Mouse (Mus musculus): ENCODE measurements around the gene Gm49322.
A peak's percentile ranks its signal among the peaks of the same experiment; 100 is the strongest.

Gene Gm49322

GRCm38 (mm10) chr10:80655406-80656129, 49.7 kb downstream of the Gm49322 start:
- DNase-seq (ENCODE audit: low read depth): no peak

- peak; percentile 92 for DNase-seq (ENCODE audit: low read depth)
Observed at GRCm38 (mm10) chr10:80656130-80656862, 50.5 kb downstream of the Gm49322 start.

GRCm38 (mm10) chr10:80656863-80657623, 51.2 kb downstream of the Gm49322 start, which contains the start of gene Btbd2:
TSS of gene Btbd2 (minus strand) at chr10:80657071.
- DNase-seq (ENCODE audit: low read depth): peak; percentile 48

GRCm38 (mm10) chr10:80658194-80658840, 52.5 kb downstream of the Gm49322 start:
- no peak for DNase-seq (ENCODE audit: low read depth)

- DNase-seq (ENCODE audit: low read depth): peak; percentile 51
Observed at GRCm38 (mm10) chr10:80658841-80659202, 53.0 kb downstream of the Gm49322 start.

GRCm38 (mm10) chr10:80659213-80659612, 53.4 kb downstream of the Gm49322 start:
- peak; percentile 74 for DNase-seq (ENCODE audit: low read depth)

- peak; percentile 74 for DNase-seq (ENCODE audit: low read depth)
Observed at GRCm38 (mm10) chr10:80661149-80661548, 55.3 kb downstream of the Gm49322 start.

- no peak for DNase-seq (ENCODE audit: low read depth)
Observed at GRCm38 (mm10) chr10:80663485-80664196, 57.8 kb downstream of the Gm49322 start.

GRCm38 (mm10) chr10:80664197-80665015, 58.6 kb downstream of the Gm49322 start:
- DNase-seq (ENCODE audit: low read depth): no peak

- DNase-seq (ENCODE audit: low read depth): no peak
Observed at GRCm38 (mm10) chr10:80665016-80665380, 59.2 kb downstream of the Gm49322 start.
